Mouse (Mus musculus): Measurements from ENCODE around the gene Chsy1. TPM values are rescaled to one million over a fixed set of nuclear protein-coding genes. Genes with fewer than 3 reads are reported as not detected.

The Chsy1 gene
- polyA plus RNA-seq, 1 experiment from 2014 or later, result 13.4 TPM

DNA sequence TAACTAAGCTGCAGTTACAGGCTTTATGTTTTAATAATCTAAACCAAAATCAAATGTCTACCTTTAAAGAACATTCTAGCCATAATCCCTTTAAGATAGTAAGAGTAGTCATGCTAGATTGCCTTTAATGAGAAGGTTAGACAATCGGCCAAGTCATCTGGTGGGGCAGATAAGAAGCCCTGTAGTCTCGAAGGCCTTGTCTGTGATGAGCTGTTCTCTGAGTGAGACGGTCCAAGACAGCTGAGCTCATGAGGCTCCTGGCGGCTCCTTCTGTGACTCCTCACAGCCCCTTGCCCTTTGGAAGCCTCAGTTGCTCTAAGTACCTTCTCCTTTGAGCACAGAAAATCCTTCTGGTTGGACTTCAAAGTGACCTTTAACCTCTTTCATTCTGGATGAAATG is 67.6 kb downstream of the Chsy1 start:
- ATAC-seq (replicated peaks; ENCODE audit: insufficient number of reproducible peaks, insufficient read depth, low FRiP score, low read depth), result no peak
- H3K9ac ChIP-seq, result no peak overlapping the region
- H3K9me3 ChIP-seq (replicated peaks), result no peaks in the 10 kb centered on the region
- peaks cover 6% of the 10 kb centered on the region; the same call in 1 of the 2 replicates for H3K4me1 ChIP-seq (replicated peaks)
- 55% methylated on average over 4 of the region's 4 CpGs for WGBS
- no peak overlapping the region for H3K4me2 ChIP-seq
- H3K4me3 ChIP-seq, result no peak overlapping the region
- no peaks in the 10 kb centered on the region for H3K27me3 ChIP-seq
- H3K36me3 ChIP-seq, result peaks cover 27% of the 10 kb centered on the region
- no peak overlapping the region for H3K27ac ChIP-seq

DNA sequence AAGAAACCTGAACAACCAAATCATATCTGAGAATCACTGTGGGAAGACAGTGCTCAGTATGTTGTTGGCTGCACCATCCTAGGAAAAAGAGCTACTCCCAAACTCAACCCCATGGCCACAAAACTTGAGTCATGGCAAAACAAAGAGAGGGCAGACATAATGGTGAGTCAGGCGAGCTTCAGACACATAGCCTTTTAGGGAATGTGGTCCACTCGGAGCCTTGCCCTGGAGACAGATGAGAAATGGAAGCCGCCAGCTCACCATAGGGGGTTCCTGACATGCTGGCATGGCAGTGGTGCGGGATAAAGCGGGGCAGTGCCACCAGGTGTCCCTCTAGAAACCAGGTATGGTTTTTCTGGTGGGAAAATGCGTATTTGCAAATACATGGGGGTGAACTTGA is 68.8 kb downstream of the Chsy1 start:
- ATAC-seq (replicated peaks; ENCODE audit: insufficient number of reproducible peaks, insufficient read depth, low FRiP score, low read depth), result no peak
- Histone ChIP-seq H3K9ac (no peak overlapping the region), H3K27ac (no peak overlapping the region), H3K4me3 (no peak overlapping the region), H3K36me3 (peaks cover 15% of the 10 kb centered on the region), H3K4me1 (replicated peaks) (peaks cover 6% of the 10 kb centered on the region; the same call in 1 of the 2 replicates), H3K4me2 (no peak overlapping the region), H3K27me3 (no peaks in the 10 kb centered on the region), H3K9me3 (replicated peaks) (no peaks in the 10 kb centered on the region)
- 90% methylated on average over 6 of the region's 6 CpGs for WGBS

DNA sequence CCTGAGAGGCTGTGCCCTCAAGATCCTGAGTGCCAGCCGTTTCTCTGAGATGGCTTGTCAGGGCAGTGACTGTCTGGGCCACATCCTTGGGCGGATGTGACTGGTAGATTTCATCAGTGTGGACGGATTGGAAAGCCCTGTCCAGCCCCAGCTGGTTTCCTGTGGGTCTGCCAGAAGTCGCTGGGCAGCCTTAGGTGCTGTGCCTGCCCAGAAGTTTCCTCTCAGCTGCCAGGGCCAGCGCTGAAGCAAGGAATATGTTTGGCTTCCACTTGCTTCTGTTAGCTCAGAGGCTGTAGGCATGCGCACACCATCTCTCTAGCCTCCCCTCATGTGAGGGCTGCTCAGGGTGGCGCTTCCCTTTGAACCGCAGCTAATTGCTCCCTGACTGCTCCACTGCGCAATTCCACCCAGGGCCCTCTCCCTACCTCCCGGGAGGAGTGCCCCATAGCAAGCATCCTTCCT is 69.8 kb downstream of the Chsy1 start:
- no peaks in the 10 kb centered on the region for H3K9me3 ChIP-seq (replicated peaks)
- 44% methylated on average over 10 of the region's 10 CpGs for WGBS
- H3K4me1 ChIP-seq (replicated peaks), result peaks cover 6% of the 10 kb centered on the region; the same call in 1 of the 2 replicates
- H3K27ac ChIP-seq, result peak overlapping the region; percentile 55
- peaks cover 8% of the 10 kb centered on the region; the same call in 1 of the 2 replicates for H3K36me3 ChIP-seq
- H3K4me3 ChIP-seq, result no peak overlapping the region
- no peak overlapping the region for H3K9ac ChIP-seq
- peak; percentile 32; the same call in 1 of the 2 replicates for ATAC-seq (replicated peaks; ENCODE audit: insufficient number of reproducible peaks, insufficient read depth, low FRiP score, low read depth)
- H3K27me3 ChIP-seq, result no peaks in the 10 kb centered on the region
- no peak overlapping the region for H3K4me2 ChIP-seq

DNA sequence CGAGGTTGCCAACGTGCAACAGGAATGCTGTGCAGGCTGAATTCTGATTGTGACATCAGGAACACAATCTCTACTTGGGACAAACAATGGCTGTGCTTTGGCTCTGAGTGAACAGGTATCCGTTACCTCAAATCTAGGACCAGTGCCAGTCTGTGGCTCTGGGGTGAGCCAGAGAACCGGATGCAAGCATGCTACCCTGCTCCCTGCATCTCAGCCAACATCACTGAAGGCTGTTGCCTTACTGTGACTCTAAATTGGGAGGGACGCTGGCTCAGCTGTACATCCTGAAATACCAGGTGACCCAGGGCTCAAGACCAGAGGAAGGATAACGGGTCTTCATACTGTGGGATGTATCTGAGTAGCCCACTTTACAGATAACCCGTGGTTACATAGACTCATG is 70.4 kb downstream of the Chsy1 start:
- Histone ChIP-seq H3K4me1 (replicated peaks) (peaks cover 6% of the 10 kb centered on the region; the same call in 1 of the 2 replicates), H3K27ac (peak overlapping the region; percentile 55; the same call in 1 of the 2 replicates), H3K27me3 (no peaks in the 10 kb centered on the region), H3K9ac (no peak overlapping the region), H3K36me3 (peaks cover 2% of the 10 kb centered on the region; the same call in 1 of the 2 replicates), H3K4me2 (no peak overlapping the region), H3K9me3 (replicated peaks) (no peaks in the 10 kb centered on the region), H3K4me3 (no peak overlapping the region)
- ATAC-seq (replicated peaks; ENCODE audit: insufficient number of reproducible peaks, insufficient read depth, low FRiP score, low read depth), result no peak
- WGBS, result 76% methylated on average over 7 of the region's 7 CpGs

DNA sequence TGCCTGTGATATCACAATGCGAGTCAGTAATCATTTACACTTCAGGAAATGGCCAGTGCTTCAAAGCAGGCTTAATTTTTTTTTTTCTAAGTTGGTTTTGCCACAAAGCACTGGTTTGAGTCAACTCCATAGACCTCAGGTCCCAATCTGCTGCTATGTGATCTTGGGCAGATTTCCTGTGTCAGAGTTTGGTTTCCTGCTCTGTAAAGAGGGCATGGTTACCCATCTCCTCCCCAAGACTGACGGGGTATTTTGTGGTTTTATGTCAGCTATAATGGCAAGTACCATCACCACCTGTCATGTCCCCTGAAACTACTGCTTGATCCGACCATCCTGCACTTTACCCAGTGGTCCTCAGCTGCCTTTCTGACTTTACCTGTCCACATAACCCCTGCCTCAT is 70.9 kb downstream of the Chsy1 start:
- H3K4me2 ChIP-seq, result no peak overlapping the region
- 60% methylated on average over 3 of the region's 3 CpGs for WGBS
- H3K27me3 ChIP-seq, result no peaks in the 10 kb centered on the region
- H3K4me1 ChIP-seq (replicated peaks), result peaks cover 6% of the 10 kb centered on the region; the same call in 1 of the 2 replicates
- H3K27ac ChIP-seq, result no peak overlapping the region; the same call in 1 of the 2 replicates
- no peak for ATAC-seq (replicated peaks; ENCODE audit: insufficient number of reproducible peaks, insufficient read depth, low FRiP score, low read depth)
- H3K36me3 ChIP-seq, result no peaks in the 10 kb centered on the region
- H3K9me3 ChIP-seq (replicated peaks), result no peaks in the 10 kb centered on the region
- no peak overlapping the region for H3K9ac ChIP-seq
- H3K4me3 ChIP-seq, result no peak overlapping the region

DNA sequence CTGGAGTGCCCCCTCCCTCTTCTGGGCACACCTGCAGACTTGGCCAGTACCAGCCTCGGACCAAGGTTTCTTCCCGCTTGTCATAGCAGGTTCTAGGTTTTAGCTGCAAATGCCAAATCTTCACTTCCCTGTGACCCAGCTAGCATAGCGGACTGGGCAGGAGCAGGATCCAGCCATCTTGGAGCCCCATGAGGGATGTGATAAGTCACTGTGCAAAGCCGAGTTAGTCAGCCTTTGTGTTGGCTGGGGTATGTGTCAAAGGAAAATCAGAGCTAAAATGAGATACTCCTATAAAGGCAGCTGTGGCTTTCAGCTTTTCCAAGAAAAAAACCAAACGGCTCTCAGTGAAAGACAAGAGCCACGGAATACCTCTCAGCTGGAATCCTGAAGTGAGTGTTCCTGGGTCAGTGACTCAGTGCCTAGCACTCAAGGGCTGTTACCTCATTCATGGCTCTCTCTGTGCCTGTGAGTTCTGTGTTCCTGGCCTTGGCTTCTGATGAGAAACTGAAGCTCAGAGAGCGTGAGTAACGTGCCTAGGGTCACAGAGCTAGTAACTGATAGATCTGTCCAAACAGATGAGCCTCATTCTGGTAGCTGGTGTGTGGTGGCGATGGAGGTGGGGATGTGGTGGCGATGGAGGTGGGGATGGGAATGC is 71.5 kb downstream of the Chsy1 start:
- no peaks in the 10 kb centered on the region for H3K27me3 ChIP-seq
- H3K4me3 ChIP-seq, result no peak overlapping the region
- WGBS, result 78% methylated on average over 10 of the region's 10 CpGs
- no peaks in the 10 kb centered on the region for H3K36me3 ChIP-seq
- no peak for ATAC-seq (replicated peaks; ENCODE audit: insufficient number of reproducible peaks, insufficient read depth, low FRiP score, low read depth)
- H3K9me3 ChIP-seq (replicated peaks), result no peaks in the 10 kb centered on the region
- no peak overlapping the region for H3K9ac ChIP-seq
- H3K4me1 ChIP-seq (replicated peaks), result peaks cover 6% of the 10 kb centered on the region; the same call in 1 of the 2 replicates
- no peak overlapping the region for H3K4me2 ChIP-seq
- no peak overlapping the region; the same call in 1 of the 2 replicates for H3K27ac ChIP-seq

DNA sequence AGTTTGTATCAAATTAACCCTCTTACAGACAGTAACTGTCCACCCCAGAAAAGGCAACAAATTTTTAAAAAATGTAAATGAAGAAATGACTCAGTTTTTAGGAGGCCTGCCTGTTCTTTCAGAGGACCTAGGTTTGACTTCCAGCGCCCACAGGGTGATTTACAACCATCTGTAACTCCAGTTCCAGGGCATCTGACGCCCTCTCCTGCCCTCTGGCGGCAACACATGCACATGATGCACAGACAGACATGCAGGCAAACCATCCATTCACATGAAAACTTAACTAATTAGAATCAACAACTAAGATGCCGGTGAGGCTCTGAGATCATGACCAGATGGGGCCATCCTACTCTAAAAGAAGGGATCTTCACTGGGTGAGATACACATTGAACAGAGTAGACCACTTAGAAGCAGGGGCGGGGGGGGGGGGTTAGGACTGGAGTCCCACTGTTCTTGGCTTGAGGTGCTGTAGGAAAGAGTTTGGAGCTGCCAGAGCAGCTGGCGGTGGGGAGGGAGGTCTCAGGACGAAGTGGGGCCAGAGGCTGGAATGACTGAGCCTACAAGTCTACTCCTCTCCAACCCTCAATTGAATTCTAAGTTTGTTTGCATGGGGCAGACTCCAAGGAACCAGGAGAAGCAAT is 72.9 kb downstream of the Chsy1 start:
- Histone ChIP-seq H3K36me3 (no peaks in the 10 kb centered on the region), H3K9me3 (replicated peaks) (no peaks in the 10 kb centered on the region), H3K9ac (no peak overlapping the region), H3K4me1 (replicated peaks) (peaks cover 6% of the 10 kb centered on the region; the same call in 1 of the 2 replicates), H3K4me2 (no peak overlapping the region), H3K27ac (no peak overlapping the region), H3K27me3 (no peaks in the 10 kb centered on the region), H3K4me3 (no peak overlapping the region)
- no peak for ATAC-seq (replicated peaks; ENCODE audit: insufficient number of reproducible peaks, insufficient read depth, low FRiP score, low read depth)
- 85% methylated on average over 7 of the region's 7 CpGs for WGBS

DNA sequence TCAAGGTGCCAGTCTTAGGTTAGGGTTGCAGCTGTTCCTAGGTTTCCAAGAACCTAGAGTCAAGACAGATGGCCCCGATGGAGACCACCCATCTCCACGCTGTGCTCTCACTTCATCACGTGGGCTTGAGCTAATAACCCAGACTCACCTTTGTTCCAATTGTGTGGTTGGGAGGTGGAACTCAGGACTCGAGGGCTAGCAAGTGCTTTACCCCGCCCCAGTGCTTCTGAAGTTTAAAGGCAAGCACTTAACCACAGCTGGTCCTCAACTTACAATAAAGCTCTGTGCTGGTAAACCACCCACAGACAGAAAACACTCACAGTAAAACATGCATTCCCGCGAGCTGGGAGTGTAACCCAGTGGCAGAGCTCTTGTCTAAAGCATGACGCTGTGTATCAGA is 74.1 kb downstream of the Chsy1 start:
- Histone ChIP-seq H3K4me3 (no peak overlapping the region), H3K4me1 (replicated peaks) (peaks cover 16% of the 10 kb centered on the region), H3K27ac (no peak overlapping the region), H3K27me3 (no peaks in the 10 kb centered on the region), H3K4me2 (no peak overlapping the region), H3K9ac (no peak overlapping the region), H3K36me3 (no peaks in the 10 kb centered on the region), H3K9me3 (replicated peaks) (no peaks in the 10 kb centered on the region)
- ATAC-seq (replicated peaks; ENCODE audit: insufficient number of reproducible peaks, insufficient read depth, low FRiP score, low read depth), result no peak
- WGBS, result 72% methylated on average over 8 of the region's 8 CpGs

DNA sequence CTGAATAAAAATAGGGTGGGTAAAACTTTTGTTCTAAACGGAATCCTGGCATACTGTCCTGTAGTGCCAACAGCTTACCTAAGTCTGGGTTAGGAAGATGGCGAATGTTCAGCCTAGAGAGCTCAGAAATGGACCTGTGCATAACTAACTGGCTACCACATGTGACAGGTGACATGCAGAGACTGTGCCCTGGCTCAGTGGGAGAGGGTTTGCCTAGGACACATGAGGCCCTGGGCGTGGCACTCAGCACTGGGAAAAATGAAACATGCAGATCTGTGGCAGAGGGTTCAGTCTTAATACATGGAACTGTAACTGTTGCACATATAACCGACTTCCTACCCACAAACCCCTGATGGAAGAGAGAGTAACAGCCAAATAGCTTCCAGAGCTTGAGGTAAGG is 74.7 kb downstream of the Chsy1 start:
- Histone ChIP-seq H3K27ac (no peak overlapping the region), H3K27me3 (no peaks in the 10 kb centered on the region), H3K4me1 (replicated peaks) (peaks cover 14% of the 10 kb centered on the region), H3K36me3 (no peaks in the 10 kb centered on the region), H3K4me3 (no peak overlapping the region), H3K4me2 (no peak overlapping the region), H3K9ac (no peak overlapping the region), H3K9me3 (replicated peaks) (no peaks in the 10 kb centered on the region)
- no peak for ATAC-seq (replicated peaks; ENCODE audit: insufficient number of reproducible peaks, insufficient read depth, low FRiP score, low read depth)
- 77% methylated on average over 4 of the region's 4 CpGs for WGBS

DNA sequence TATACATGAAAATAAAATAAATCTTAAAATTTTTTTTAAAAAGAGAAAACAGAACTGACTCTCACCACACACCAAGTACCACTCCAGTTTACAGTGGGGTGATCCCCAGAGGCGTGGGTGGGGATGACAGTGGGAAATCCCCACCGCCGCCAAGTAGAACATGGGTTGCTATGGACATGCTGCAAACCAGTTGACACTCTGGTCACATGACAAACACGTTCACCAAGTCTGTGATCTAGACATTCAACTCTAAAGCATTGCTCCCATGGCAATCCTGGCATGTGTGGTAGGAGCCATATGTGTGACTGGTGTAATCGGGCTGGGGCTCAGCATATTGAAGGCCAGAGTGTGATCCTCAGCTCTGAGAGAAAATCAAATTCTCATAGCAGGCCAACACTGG is 76.1 kb downstream of the Chsy1 start:
- Histone ChIP-seq H3K9me3 (replicated peaks) (no peaks in the 10 kb centered on the region), H3K4me2 (no peak overlapping the region), H3K9ac (no peak overlapping the region), H3K27ac (no peak overlapping the region), H3K4me1 (replicated peaks) (peaks cover 10% of the 10 kb centered on the region), H3K27me3 (no peaks in the 10 kb centered on the region), H3K4me3 (no peak overlapping the region), H3K36me3 (no peaks in the 10 kb centered on the region)
- ATAC-seq (replicated peaks; ENCODE audit: insufficient number of reproducible peaks, insufficient read depth, low FRiP score, low read depth), result no peak
- 93% methylated on average over 5 of the region's 5 CpGs for WGBS

DNA sequence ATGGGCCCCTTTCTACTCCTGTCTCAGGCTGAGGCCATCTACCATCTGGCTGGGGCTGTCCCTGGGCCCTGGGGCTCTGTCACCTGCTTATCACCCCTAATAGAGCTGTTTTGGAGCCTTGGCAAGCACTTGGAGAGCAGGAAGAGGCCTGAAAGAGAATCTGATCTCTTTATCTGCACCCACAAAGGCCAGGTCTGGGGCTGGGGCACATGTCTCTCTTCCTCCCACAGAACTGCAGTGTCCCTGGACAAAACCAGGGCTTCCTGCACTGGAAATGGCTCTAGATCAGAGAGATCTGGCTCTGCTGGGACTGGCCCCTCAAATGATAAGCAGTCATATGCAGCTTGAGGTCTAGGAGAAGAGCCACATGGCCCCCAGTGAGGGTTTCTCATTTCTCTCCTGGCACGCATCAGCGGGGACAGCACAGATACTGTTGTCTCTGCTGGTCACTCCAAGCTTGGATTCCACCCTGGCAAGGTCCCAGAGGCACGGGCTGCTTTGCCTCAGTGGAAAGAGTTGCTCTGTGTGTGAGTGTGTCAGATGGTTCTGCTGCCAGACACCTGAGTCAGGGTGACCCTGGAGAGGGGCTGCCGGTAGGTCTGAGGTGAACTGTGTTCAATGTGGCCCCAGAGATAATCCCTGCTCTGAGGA is 78.4 kb downstream of the Chsy1 start:
- Histone ChIP-seq H3K4me2 (no peak overlapping the region), H3K9ac (no peak overlapping the region), H3K9me3 (replicated peaks) (no peaks in the 10 kb centered on the region), H3K27me3 (no peaks in the 10 kb centered on the region), H3K4me1 (replicated peaks) (peaks cover 10% of the 10 kb centered on the region), H3K27ac (peak overlapping the region; percentile 70), H3K36me3 (no peaks in the 10 kb centered on the region), H3K4me3 (no peak overlapping the region)
- peak; percentile 60 for ATAC-seq (replicated peaks; ENCODE audit: insufficient number of reproducible peaks, insufficient read depth, low FRiP score, low read depth)
- WGBS, result 30% methylated on average over 4 of the region's 4 CpGs

Data from heart, embryonic 15.5 days (tissue).